Mouse (Mus musculus): ENCODE measurements around the gene Cplx3. TPM values are rescaled to one million over a fixed set of nuclear protein-coding genes. Genes with fewer than 3 reads are reported as not detected.
A peak's percentile ranks its signal among the peaks of the same experiment; 100 is the strongest.

Gene Cplx3
- total RNA-seq, 2 experiments from 2014 or later = 2.7 to 3.0 TPM

GRCm38 (mm10) chr9:57605503-57605902 lies 578 bp downstream of the Cplx3 start:
- no peak for DNase-seq (ENCODE audit: extremely low spot score in 1 of 2, low spot score in 1 of 2)

GRCm38 (mm10) chr9:57604875-57605274 lies 1.2 kb downstream of the Cplx3 start:
- DNase-seq (ENCODE audit: extremely low spot score in 1 of 2, low spot score in 1 of 2) = no peak

GRCm38 (mm10) chr9:57602098-57602497 lies 4.0 kb downstream of the Cplx3 start:
- DNase-seq (ENCODE audit: extremely low spot score in 1 of 2, low spot score in 1 of 2) = no peak

- DNase-seq (ENCODE audit: extremely low spot score in 1 of 2, low spot score in 1 of 2) = peak in 1 of 2 experiments; percentile 55
Measured at GRCm38 (mm10) chr9:57601353-57601706, 4.8 kb downstream of the Cplx3 start.

GRCm38 (mm10) chr9:57600620-57601352 lies 5.3 kb downstream of the Cplx3 start:
- DNase-seq (ENCODE audit: extremely low spot score in 1 of 2, low spot score in 1 of 2) = no peak

- no peak for DNase-seq (ENCODE audit: extremely low spot score in 1 of 2, low spot score in 1 of 2)
Measured at GRCm38 (mm10) chr9:57598851-57599563, 7.1 kb downstream of the Cplx3 start.

- DNase-seq (ENCODE audit: extremely low spot score in 1 of 2, low spot score in 1 of 2) = no peak
Measured at GRCm38 (mm10) chr9:57597929-57598382, 8.1 kb downstream of the Cplx3 start.

- DNase-seq (ENCODE audit: extremely low spot score in 1 of 2, low spot score in 1 of 2) = no peak
Measured at GRCm38 (mm10) chr9:57597265-57597664, 8.8 kb downstream of the Cplx3 start.

GRCm38 (mm10) chr9:57594174-57594509 lies 11.9 kb downstream of the Cplx3 start:
- no peak for DNase-seq (ENCODE audit: extremely low spot score in 1 of 2, low spot score in 1 of 2)

GRCm38 (mm10) chr9:57593454-57594173 lies 12.5 kb downstream of the Cplx3 start:
- DNase-seq (ENCODE audit: extremely low spot score in 1 of 2, low spot score in 1 of 2) = no peak

- no peak for DNase-seq (ENCODE audit: extremely low spot score in 1 of 2, low spot score in 1 of 2)
Measured at GRCm38 (mm10) chr9:57590726-57591125, 15.4 kb downstream of the Cplx3 start.

GRCm38 (mm10) chr9:57589224-57590126 lies 16.6 kb downstream of the Cplx3 start, which contains the start of gene Ulk3:
TSS of gene Ulk3 (plus strand) at chr9:57589452.
- peak; percentile 60 to 67 for DNase-seq (ENCODE audit: extremely low spot score in 1 of 2, low spot score in 1 of 2)

- DNase-seq (ENCODE audit: extremely low spot score in 1 of 2, low spot score in 1 of 2) = no peak
Measured at GRCm38 (mm10) chr9:57584991-57585390, 21.1 kb downstream of the Cplx3 start.

- no peak for DNase-seq (ENCODE audit: extremely low spot score in 1 of 2, low spot score in 1 of 2)
Measured at GRCm38 (mm10) chr9:57577144-57577849, 28.8 kb downstream of the Cplx3 start.

GRCm38 (mm10) chr9:57575577-57575976 lies 30.5 kb downstream of the Cplx3 start:
- no peak for DNase-seq (ENCODE audit: extremely low spot score in 1 of 2, low spot score in 1 of 2)

GRCm38 (mm10) chr9:57574397-57574796 lies 31.7 kb downstream of the Cplx3 start:
- DNase-seq (ENCODE audit: extremely low spot score in 1 of 2, low spot score in 1 of 2) = no peak

GRCm38 (mm10) chr9:57568500-57568899 lies 37.6 kb downstream of the Cplx3 start:
- no peak for DNase-seq (ENCODE audit: extremely low spot score in 1 of 2, low spot score in 1 of 2)

- no peak for DNase-seq (ENCODE audit: extremely low spot score in 1 of 2, low spot score in 1 of 2)
Measured at GRCm38 (mm10) chr9:57566846-57567245, 39.2 kb downstream of the Cplx3 start.

GRCm38 (mm10) chr9:57565741-57566221 lies 40.3 kb downstream of the Cplx3 start:
- peak in 1 of 2 experiments; percentile 39 for DNase-seq (ENCODE audit: extremely low spot score in 1 of 2, low spot score in 1 of 2)

All from layer of hippocampus, postnatal 25 days (tissue).